Mouse (Mus musculus) stomach, embryonic 14.5 days (tissue): ENCODE measurements around the gene Mtor. TPM values are rescaled to one million over a fixed set of nuclear protein-coding genes. Genes with fewer than 3 reads are reported as not detected.
A peak's percentile ranks its signal among the peaks of the same experiment; 100 is the strongest.

Source experiments
- ATAC-seq: fragments of 200-750 bp; cut with Nextera tagmentation; 2 replicates; pipeline ENCODE4 v1.8.0; 2017; ENCODE audit warnings: low read depth, moderate TSS enrichment; ENCODE audit not compliant: insufficient number of reproducible peaks, insufficient read depth, low FRiP score
- H3K27ac ChIP-seq: fragments of 300-500 bp; sonication (generic); 2 replicates; pipeline ENCODE4 v1.5.1; 2014; ENCODE audit warnings: mild to moderate bottlenecking, low read length, moderate library complexity, mixed read lengths
- H3K27me3 ChIP-seq: fragments of 300-500 bp; sonication (generic); 2 replicates; pipeline ENCODE4 v1.6.1; 2014; ENCODE audit warnings: low read length, control low read depth, mixed read lengths; ENCODE audit not compliant: control insufficient read depth, insufficient read depth
- H3K36me3 ChIP-seq: fragments of 300-500 bp; sonication (generic); 2 replicates; pipeline ENCODE4 v1.6.1; 2014; ENCODE audit warnings: mild to moderate bottlenecking, control low read depth, low read length, moderate library complexity, mixed read lengths; ENCODE audit not compliant: control insufficient read depth, insufficient read depth
- H3K4me1 ChIP-seq: fragments of 300-500 bp; sonication (generic); 2 replicates; pipeline ENCODE4 v1.6.1; 2014; ENCODE audit warnings: low read length, control low read depth, mixed read lengths; ENCODE audit not compliant: control insufficient read depth, insufficient read depth
- H3K4me2 ChIP-seq: fragments of 300-500 bp; sonication (generic); replicated peaks from 2 replicates; pipeline ENCODE4 v1.6.1; 2014; ENCODE audit warnings: low read depth, low read length, control low read depth
- H3K4me3 ChIP-seq: fragments of 300-500 bp; sonication (generic); 2 replicates; pipeline ENCODE4 v1.5.1; 2014; ENCODE audit warnings: low read depth, low read length, control low read depth
- H3K9ac ChIP-seq: fragments of 300-500 bp; sonication (generic); replicated peaks from 2 replicates; pipeline ENCODE4 v1.6.1; 2014; ENCODE audit warnings: low read depth, mild to moderate bottlenecking, control low read depth, low read length, moderate library complexity, mixed read lengths
- H3K9me3 ChIP-seq: fragments of 300-500 bp; sonication (generic); 2 replicates; pipeline ENCODE4 v1.6.1; 2016; ENCODE audit warnings: low read depth, low read length, control low read depth; ENCODE audit not compliant: control insufficient read depth
- WGBS: fragments of 180-500 bp; shearing (Covaris S2); extraction: QIAGEN DNeasy Blood & Tissue Kit; methylation state at CpG from one replicate; pipeline ENCODE4 v1.1.7; 2014; 5-methylcytosine and 5-hydroxymethylcytosine counted together
- polyA plus RNA-seq: library from polyadenylated mRNA; unstranded; fragments of >200 nt; fragmentation: Nextera tagmentation; extraction: Ambion mirVana; gene quantifications from 2 replicates; pipeline ENCODE4 v1.2.1, GENCODE M21; 2014

Gene Mtor
- polyA plus RNA-seq, 1 experiment from 2014 or later = 22.8 TPM

DNA sequence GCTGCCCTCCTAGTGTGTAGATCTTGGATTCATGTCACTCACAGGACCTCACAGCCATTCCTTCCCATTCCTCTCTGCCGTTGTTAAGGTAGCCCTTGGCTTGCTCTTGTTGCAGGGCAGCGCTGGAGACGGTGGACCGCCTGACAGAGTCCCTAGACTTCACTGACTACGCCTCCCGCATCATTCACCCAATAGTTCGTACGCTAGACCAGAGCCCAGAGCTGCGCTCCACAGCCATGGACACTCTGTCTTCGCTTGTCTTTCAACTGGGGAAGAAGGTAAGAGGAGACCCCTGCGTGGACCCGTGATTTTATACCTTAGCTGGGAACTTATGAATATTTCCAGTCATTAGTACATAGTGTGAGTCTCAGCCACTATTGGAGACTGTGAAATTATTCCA lies 36.1 kb downstream of the Mtor start:
- Histone ChIP-seq H3K4me1 (no peaks in the 10 kb centered on the region), H3K36me3 (peaks cover 77% of the 10 kb centered on the region), H3K9me3 (no peaks in the 10 kb centered on the region), H3K4me3 (no peak overlapping the region), H3K27me3 (no peaks in the 10 kb centered on the region), H3K9ac (no peak overlapping the region), H3K27ac (no peak overlapping the region), H3K4me2 (no peak overlapping the region)
- WGBS = 96% methylated on average over 12 of the region's 12 CpGs
- ATAC-seq = no peak

DNA sequence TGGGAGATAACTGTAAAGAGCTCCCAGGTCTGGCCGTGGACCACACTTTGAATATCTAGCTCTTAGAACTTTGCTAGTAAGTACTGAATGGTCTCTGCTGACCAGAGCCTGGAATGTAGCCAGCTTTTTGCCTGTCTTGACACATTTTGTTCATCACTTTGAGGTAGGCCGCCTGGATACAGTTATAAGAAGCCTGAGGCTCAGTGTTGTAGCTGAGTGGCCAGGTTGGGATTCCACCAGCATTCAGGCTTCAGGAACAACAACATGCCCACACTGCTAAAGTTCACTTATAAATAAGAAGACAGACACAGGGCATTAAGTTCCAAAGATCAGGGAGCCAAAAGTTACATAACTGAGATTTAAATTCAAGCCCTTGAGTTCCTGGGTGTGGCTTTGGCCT lies 39.4 kb downstream of the Mtor start:
- WGBS = 67% methylated on average over 2 of the region's 2 CpGs
- Histone ChIP-seq H3K9me3 (no peaks in the 10 kb centered on the region), H3K27me3 (no peaks in the 10 kb centered on the region), H3K4me2 (no peak overlapping the region), H3K4me3 (no peak overlapping the region), H3K36me3 (peaks cover 87% of the 10 kb centered on the region), H3K9ac (no peak overlapping the region), H3K27ac (no peak overlapping the region), H3K4me1 (no peaks in the 10 kb centered on the region)
- ATAC-seq = no peak

DNA sequence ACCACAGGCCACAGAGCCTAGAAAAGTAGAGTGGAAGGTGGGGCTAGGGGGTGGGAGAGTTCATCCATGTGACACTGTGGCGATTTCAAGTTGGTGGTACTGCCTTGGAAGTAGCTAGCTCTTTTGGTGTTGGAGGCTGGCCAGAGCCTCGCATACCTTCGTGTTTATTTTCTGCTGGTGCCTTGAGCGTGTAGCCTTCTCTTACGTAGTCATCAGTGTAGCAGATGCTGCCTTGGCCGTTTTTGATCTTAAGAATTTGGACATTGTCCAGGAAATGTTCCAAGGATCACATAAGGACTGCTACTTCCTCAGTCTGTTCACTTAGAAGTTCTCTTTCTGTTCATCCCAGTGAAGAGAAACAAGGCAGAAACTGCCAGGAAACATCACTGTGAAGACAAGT lies 42.1 kb downstream of the Mtor start:
- no peak for ATAC-seq
- no peak overlapping the region for H3K4me3 ChIP-seq
- no peaks in the 10 kb centered on the region for H3K27me3 ChIP-seq
- 57% methylated on average over 6 of the region's 6 CpGs for WGBS
- peaks cover 70% of the 10 kb centered on the region for H3K36me3 ChIP-seq
- H3K4me1 ChIP-seq = no peaks in the 10 kb centered on the region
- no peak overlapping the region for H3K9ac ChIP-seq
- no peak overlapping the region for H3K4me2 ChIP-seq
- no peaks in the 10 kb centered on the region for H3K9me3 ChIP-seq
- H3K27ac ChIP-seq = no peak overlapping the region

DNA sequence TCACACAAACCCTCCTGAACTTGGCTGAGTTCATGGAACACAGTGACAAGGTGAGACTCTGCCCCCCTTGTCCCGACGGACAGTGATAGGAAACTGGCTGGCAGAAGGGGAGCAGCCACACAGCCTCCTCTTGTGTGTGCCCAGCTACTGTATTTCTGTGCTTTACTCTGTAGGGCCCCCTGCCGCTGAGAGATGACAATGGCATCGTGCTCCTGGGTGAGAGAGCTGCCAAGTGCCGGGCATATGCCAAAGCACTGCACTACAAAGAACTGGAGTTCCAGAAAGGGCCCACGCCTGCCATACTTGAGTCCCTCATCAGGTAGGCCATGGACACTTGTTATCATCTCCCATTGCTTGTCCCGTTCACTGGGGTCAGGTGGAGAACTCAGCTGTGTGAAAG lies 43.0 kb downstream of the Mtor start:
- no peak for ATAC-seq
- Histone ChIP-seq H3K4me1 (no peaks in the 10 kb centered on the region), H3K27ac (no peak overlapping the region), H3K9ac (no peak overlapping the region), H3K9me3 (no peaks in the 10 kb centered on the region), H3K27me3 (no peaks in the 10 kb centered on the region), H3K4me3 (no peak overlapping the region), H3K4me2 (no peak overlapping the region), H3K36me3 (peaks cover 62% of the 10 kb centered on the region)
- WGBS = 84% methylated on average over 7 of the region's 7 CpGs

DNA sequence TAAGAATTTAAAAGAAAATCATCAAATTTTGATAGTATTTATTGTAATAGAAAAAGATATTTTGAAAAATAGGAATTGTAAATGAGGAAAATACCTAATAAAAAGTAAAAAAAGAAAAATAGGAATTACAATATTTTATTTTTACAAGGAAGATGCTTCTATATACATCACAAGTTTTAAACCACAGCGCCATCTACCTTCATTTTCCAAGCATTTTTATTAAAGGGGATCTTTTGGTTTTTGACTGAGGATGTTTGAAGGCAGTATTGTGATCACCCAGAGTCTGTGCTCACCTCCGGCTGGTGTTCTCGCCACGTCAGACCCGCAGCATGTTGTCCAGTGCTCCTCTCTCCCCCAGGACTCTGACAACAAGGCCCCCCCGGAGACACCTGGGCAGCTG lies 46.7 kb downstream of the Mtor start:
- H3K4me3 ChIP-seq = no peak overlapping the region
- no peaks in the 10 kb centered on the region for H3K9me3 ChIP-seq
- no peaks in the 10 kb centered on the region for H3K27me3 ChIP-seq
- H3K9ac ChIP-seq = no peak overlapping the region
- H3K27ac ChIP-seq = no peak overlapping the region
- 93% methylated on average over 6 of the region's 6 CpGs for WGBS
- no peaks in the 10 kb centered on the region for H3K4me1 ChIP-seq
- H3K4me2 ChIP-seq = no peak overlapping the region
- ATAC-seq = no peak
- H3K36me3 ChIP-seq = peaks cover 36% of the 10 kb centered on the region

DNA sequence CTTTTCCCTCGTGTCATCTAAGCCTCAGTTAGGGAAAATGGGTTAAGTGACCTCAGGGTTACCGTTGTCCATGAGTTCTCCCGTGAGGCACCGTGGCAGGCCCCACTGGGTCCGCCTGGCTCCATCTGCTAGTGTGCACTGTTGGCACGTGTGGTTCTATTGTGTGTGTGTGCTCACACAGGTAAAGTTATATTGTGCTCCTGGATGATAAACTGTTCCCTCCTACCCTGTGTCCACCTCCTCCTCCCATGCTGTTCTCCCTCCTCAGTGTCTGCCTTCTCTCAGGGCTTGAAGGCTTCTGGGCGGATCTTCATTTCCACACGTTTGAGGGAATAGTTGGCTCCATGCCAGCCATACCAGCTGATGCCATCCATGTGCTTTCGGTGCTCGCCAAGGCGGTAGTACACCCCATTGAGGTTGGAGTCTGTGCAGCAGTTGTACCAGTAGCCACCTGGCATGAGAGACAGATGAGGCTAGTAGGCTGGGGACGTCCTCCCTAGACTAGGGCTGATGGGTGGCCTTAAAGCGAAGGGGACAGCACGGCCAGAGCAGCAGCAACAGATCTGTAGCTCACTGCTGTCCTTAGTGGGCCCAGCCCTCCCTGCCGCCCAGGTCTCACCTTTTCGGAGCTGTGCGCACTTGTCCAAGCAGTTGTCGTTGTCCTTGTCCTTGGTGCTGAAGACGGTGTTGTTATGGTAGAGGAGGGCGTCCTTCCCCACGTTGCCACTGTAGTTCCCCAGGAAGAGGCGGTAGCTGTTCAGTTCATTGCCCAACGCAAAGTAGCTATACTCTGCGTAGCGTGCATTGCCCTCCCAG lies 47.7 kb downstream of the Mtor start:
- no peak for ATAC-seq
- 83% methylated on average over 25 of the region's 25 CpGs for WGBS
- no peaks in the 10 kb centered on the region for H3K4me1 ChIP-seq
- no peak overlapping the region for H3K27ac ChIP-seq
- no peaks in the 10 kb centered on the region for H3K9me3 ChIP-seq
- H3K9ac ChIP-seq = no peak overlapping the region
- no peaks in the 10 kb centered on the region for H3K27me3 ChIP-seq
- no peak overlapping the region for H3K4me3 ChIP-seq
- H3K4me2 ChIP-seq = no peak overlapping the region
- H3K36me3 ChIP-seq = peaks cover 29% of the 10 kb centered on the region

DNA sequence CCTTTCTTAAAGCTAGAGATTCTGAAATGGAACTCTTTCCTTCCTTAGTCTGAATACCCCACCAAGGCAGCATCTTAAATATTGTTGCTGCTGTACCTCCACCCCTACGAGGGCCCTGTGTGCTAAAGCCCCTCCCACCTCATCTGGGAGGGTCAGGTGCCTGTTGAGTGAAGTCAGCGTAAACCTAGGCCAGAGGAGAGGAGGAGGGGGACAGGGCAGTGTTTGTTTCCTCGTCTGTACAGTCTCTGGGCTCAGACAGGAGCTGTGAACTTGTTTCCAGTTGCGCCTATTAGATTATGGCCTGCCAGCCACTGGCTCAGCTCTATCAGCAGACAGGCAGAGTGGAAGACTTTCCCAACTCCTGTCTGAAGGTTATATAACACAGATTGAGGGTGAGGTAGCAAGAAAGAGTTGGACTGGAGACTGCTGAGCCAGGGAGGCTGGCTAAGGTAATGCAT lies 52.0 kb downstream of the Mtor start, which contains the start of gene Angptl7:
Angptl7 (minus strand) TSS at position 51 of the 458 bp plus-strand sequence.
- WGBS = 41% methylated on average over 4 of the region's 4 CpGs
- H3K27me3 ChIP-seq = no peaks in the 10 kb centered on the region
- no peak within 1 kb of the TSS for H3K4me2 ChIP-seq
- H3K9ac ChIP-seq = no peak within 1 kb of the TSS
- peaks cover 23% of the 10 kb centered on the region; the same call in 1 of the 2 replicates for H3K36me3 ChIP-seq
- peak; percentile 37; the same call in 1 of the 2 replicates for ATAC-seq
- no peaks in the 10 kb centered on the region for H3K4me1 ChIP-seq
- no peaks in the 10 kb centered on the region for H3K9me3 ChIP-seq
- no peak within 1 kb of the TSS for H3K4me3 ChIP-seq
- no peak within 1 kb of the TSS for H3K27ac ChIP-seq

DNA sequence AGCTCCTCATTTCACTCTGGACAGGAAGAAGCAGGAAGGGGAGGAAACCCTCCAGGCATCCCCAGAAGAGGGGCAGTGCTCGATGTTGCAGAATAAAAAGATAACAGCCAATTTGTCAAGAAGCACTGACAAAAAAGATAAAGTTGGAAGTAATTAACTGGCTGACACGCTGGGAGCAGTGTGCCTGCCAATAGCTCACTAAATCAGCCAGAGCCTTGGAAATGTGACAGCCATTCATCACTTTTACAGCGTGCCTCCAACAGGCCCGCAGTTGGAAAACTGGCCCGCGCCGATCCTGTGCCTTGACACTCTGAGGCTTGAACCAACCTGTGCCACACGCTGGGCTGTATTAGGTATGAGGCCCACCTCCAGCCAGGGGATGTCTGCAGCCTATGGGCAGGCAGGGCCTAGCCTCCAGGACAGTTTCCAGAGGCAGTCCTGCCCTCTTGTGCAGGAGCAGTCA lies 56.1 kb downstream of the Mtor start:
- peaks cover 16% of the 10 kb centered on the region; the same call in 1 of the 2 replicates for H3K36me3 ChIP-seq
- ATAC-seq = 0 out of 2 replicates have a peak, but pooled peaks have one; percentile 33
- 21% methylated on average over 8 of the region's 8 CpGs for whole genome bisulfite sequencing

More for the DNA sequence above, 56.1 kb downstream of the Mtor start:
- Histone ChIP-seq H3K4me2 (no peak overlapping the region), H3K4me3 (no peak overlapping the region), H3K4me1 (no peaks in the 10 kb centered on the region), H3K9ac (no peak overlapping the region), H3K27ac (no peak overlapping the region), H3K9me3 (no peaks in the 10 kb centered on the region), H3K27me3 (no peaks in the 10 kb centered on the region)
